Comparison of ENCODE assay signal across 21 mouse cellular contexts in the genomic region with DNA sequence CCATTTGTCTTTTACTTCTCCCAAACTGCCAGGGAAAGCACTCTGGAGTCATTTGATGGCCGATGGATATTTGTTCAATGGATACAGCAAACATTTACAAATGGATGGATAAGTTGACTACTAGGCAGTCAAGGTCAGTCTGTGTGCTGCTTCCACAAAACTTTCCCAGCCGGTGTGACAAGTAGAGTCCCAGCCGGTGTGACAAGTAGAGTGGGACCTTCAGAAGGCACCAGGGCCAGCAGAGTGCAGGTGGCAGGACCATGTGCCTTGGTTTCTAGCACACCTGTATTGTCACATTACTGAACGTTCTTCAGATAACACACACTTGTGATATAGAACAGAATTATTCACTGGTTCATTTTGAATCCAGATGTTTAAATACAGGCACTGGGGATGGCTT. TPM values are rescaled to one million over a fixed set of nuclear protein-coding genes. Genes with fewer than 3 reads are reported as not detected.
"Had no signal": no experiment of that assay in that cellular context is flagged by ENCODE, and none has a peak within 500 bp of the region (broad histone marks: within the 10 kb centered on the region; RNA-seq: fewer than 3 reads in every experiment).

No protein-coding gene starts in this region.

- DNase-seq: left cerebral cortex, postnatal 4 days; right cerebral cortex, postnatal 25 days; thymus, adult 2 months; thymus, postnatal 36 days had no signal

- H3K9me3 ChIP-seq: hindbrain, embryonic 13.5 days; kidney, embryonic 15.5 days; limb, embryonic 13.5 days; megakaryocyte, embryonic 14.5 days; midbrain, embryonic 15.5 days; neural tube, embryonic 13.5 days had no signal

- H3K36me3 ChIP-seq: hindbrain, embryonic 13.5 days; kidney, embryonic 15.5 days; limb, embryonic 13.5 days; midbrain, embryonic 15.5 days; neural tube, embryonic 13.5 days had no signal

- H3K9ac ChIP-seq: hindbrain, embryonic 13.5 days; kidney, embryonic 15.5 days; limb, embryonic 13.5 days; midbrain, embryonic 15.5 days; neural tube, embryonic 13.5 days had no signal

- H3K4me1 ChIP-seq: hindbrain, embryonic 13.5 days; kidney, embryonic 15.5 days; limb, embryonic 13.5 days; megakaryocyte, embryonic 14.5 days; midbrain, embryonic 15.5 days; neural tube, embryonic 13.5 days had no signal

- H3K4me2 ChIP-seq: hindbrain, embryonic 13.5 days; kidney, embryonic 15.5 days; limb, embryonic 13.5 days; midbrain, embryonic 11.5 days; midbrain, embryonic 15.5 days; neural tube, embryonic 13.5 days had no signal

- H3K27me3 ChIP-seq: hindbrain, embryonic 13.5 days; kidney, embryonic 15.5 days; limb, embryonic 13.5 days; megakaryocyte, embryonic 14.5 days; midbrain, embryonic 15.5 days; neural tube, embryonic 13.5 days had no signal

- H3K27ac ChIP-seq: hindbrain, embryonic 13.5 days; hindbrain, postnatal 0 days; kidney, embryonic 15.5 days; limb, embryonic 13.5 days; macrophage; midbrain, embryonic 15.5 days; neural tube, embryonic 13.5 days had no signal

- ATAC-seq: hindbrain, postnatal 0 days; midbrain, embryonic 15.5 days had no signal

- H3K4me3 ChIP-seq: hindbrain, embryonic 13.5 days; kidney, embryonic 15.5 days; limb, embryonic 13.5 days; megakaryocyte, embryonic 14.5 days; midbrain, embryonic 15.5 days; neural tube, embryonic 13.5 days had no signal

RNA-seq across cellular contexts. Expression of a gene that starts 8.8 kb away (rescaled TPM):
- total RNA-seq: hindbrain, postnatal 0 days; layer of hippocampus, adult 8-10 months; layer of hippocampus, postnatal 14 days; left cerebral cortex, adult 18-20 months; left cerebral cortex, postnatal 10 days; left cerebral cortex, postnatal 4 days had no signal
- polyA plus RNA-seq: hindbrain, embryonic 13.5 days; hindbrain, postnatal 0 days; intestine, embryonic 14.5 days; large intestine, adult 2 months; limb, embryonic 13.5 days; macrophage; midbrain, embryonic 11.5 days; midbrain, embryonic 15.5 days; neural tube, embryonic 13.5 days; thymus, adult 2 months had no signal

RNA-seq across cellular contexts. Expression of a gene that starts 24.9 kb away (rescaled TPM):
- total RNA-seq: hindbrain, postnatal 0 days; layer of hippocampus, adult 8-10 months; layer of hippocampus, postnatal 14 days; left cerebral cortex, adult 18-20 months; left cerebral cortex, postnatal 10 days; left cerebral cortex, postnatal 4 days had no signal
- polyA plus RNA-seq: hindbrain, embryonic 13.5 days; hindbrain, postnatal 0 days; intestine, embryonic 14.5 days; kidney, adult 2 months; kidney, embryonic 15.5 days; large intestine, adult 2 months; limb, embryonic 13.5 days; macrophage; midbrain, embryonic 11.5 days; midbrain, embryonic 15.5 days; neural tube, embryonic 13.5 days had no signal

RNA-seq across cellular contexts. Expression of a gene that starts 28.5 kb away (rescaled TPM):
- total RNA-seq: hindbrain, postnatal 0 days; layer of hippocampus, adult 8-10 months; layer of hippocampus, postnatal 14 days; left cerebral cortex, adult 18-20 months; left cerebral cortex, postnatal 10 days; left cerebral cortex, postnatal 4 days had no signal
- polyA plus RNA-seq: hindbrain, embryonic 13.5 days; hindbrain, postnatal 0 days; intestine, embryonic 14.5 days; kidney, adult 2 months; kidney, embryonic 15.5 days; large intestine, adult 2 months; limb, embryonic 13.5 days; macrophage; midbrain, embryonic 11.5 days; midbrain, embryonic 15.5 days; testis, adult 2 months had no signal

RNA-seq across cellular contexts. Expression of a gene that starts 55.2 kb away (rescaled TPM):
- total RNA-seq: hindbrain, postnatal 0 days; layer of hippocampus, postnatal 14 days; left cerebral cortex, adult 18-20 months; left cerebral cortex, postnatal 10 days; left cerebral cortex, postnatal 4 days had no signal
- polyA plus RNA-seq: hindbrain, embryonic 13.5 days; hindbrain, postnatal 0 days; large intestine, adult 2 months; limb, embryonic 13.5 days; macrophage; midbrain, embryonic 11.5 days; neural tube, embryonic 13.5 days had no signal
